Mouse (Mus musculus) limb, embryonic 14.5 days (tissue): ENCODE measurements at regions not wholly inside any gene's neighbourhood (a gene's known extent, or its start where the extent isn't known, plus 50 kb on each side); places are given as distances from the start of the nearest gene placed in this dataset.

ENCODE experiments used
- ATAC-seq: fragments of 200-750 bp; cut with Nextera tagmentation; 2 replicates; pipeline ENCODE4 v1.8.0; 2017; ENCODE audit warnings: low read depth, moderate number of reproducible peaks, moderate TSS enrichment; ENCODE audit not compliant: low FRiP score
- DNase-seq: peaks from one replicate; pipeline ENCODE4 v3.0.0-alpha.2; 2015; ENCODE audit warnings: low spot score
- H3K27ac ChIP-seq: fragments of 300-500 bp; sonication (generic); replicated peaks from 2 replicates; pipeline ENCODE4 v1.5.1; 2014; ENCODE audit warnings: low read depth, mild to moderate bottlenecking, low read length, moderate library complexity, mixed read lengths
- H3K27me3 ChIP-seq: fragments of 300-500 bp; sonication (generic); 2 replicates; pipeline ENCODE4 v1.6.1; 2014; ENCODE audit warnings: low read length, mixed read lengths; ENCODE audit not compliant: control insufficient read depth, insufficient read depth
- H3K36me3 ChIP-seq: fragments of 300-500 bp; sonication (generic); 2 replicates; pipeline ENCODE4 v1.6.1; 2014; ENCODE audit warnings: mild to moderate bottlenecking, low read length, moderate library complexity, mixed read lengths; ENCODE audit not compliant: control insufficient read depth, insufficient read depth
- H3K4me1 ChIP-seq: fragments of 300-500 bp; sonication (generic); 2 replicates; pipeline ENCODE4 v1.6.1; 2014; ENCODE audit warnings: antibody characterized with exemption, low read length, mixed read lengths; ENCODE audit not compliant: control insufficient read depth, insufficient read depth
- H3K4me2 ChIP-seq: fragments of 300-500 bp; sonication (generic); replicated peaks from 2 replicates; pipeline ENCODE4 v1.6.1; 2014; ENCODE audit warnings: low read depth, mild to moderate bottlenecking, low read length, moderate library complexity; ENCODE audit not compliant: severe bottlenecking
- H3K4me3 ChIP-seq: fragments of 300-500 bp; sonication (generic); replicated peaks from 2 replicates; pipeline ENCODE4 v1.5.1; 2014; ENCODE audit warnings: low read length
- H3K9ac ChIP-seq: fragments of 300-500 bp; sonication (generic); 2 replicates; pipeline ENCODE4 v1.6.1; 2014; ENCODE audit warnings: mild to moderate bottlenecking, low read depth, low read length, moderate library complexity; ENCODE audit not compliant: severe bottlenecking
- H3K9me3 ChIP-seq: fragments of 300-500 bp; sonication (generic); 2 replicates; pipeline ENCODE4 v1.6.1; 2016; ENCODE audit warnings: low read length; ENCODE audit not compliant: control insufficient read depth
- POLR2A ChIP-seq: fragments of 200-500 bp; IDR thresholded peaks from 2 replicates; pipeline ENCODE4 v1.8.0; 2012; ENCODE audit warnings: inconsistent platforms, mild to moderate bottlenecking, moderate library complexity, borderline replicate concordance; ENCODE audit not compliant: insufficient read depth, insufficient read length; ENCODE audit errors: extremely low read depth
- WGBS: fragments of 180-500 bp; shearing (Covaris S2); extraction: QIAGEN DNeasy Blood & Tissue Kit; methylation state at CpG from one replicate; pipeline ENCODE4 v1.1.7; 2014; 5-methylcytosine and 5-hydroxymethylcytosine counted together

GRCm38 (mm10) chr6:135636648-135637047 is 274.3 kb downstream of the Emp1 start:
- Histone ChIP-seq H3K36me3 (no peaks in the 10 kb centered on the region), H3K27ac (no peak overlapping the region), H3K4me2 (no peak overlapping the region), H3K4me3 (no peak overlapping the region), H3K27me3 (no peaks in the 10 kb centered on the region), H3K9me3 (0 out of 2 replicates have a peak, but pooled peaks cover 7% of the 10 kb centered on the region), H3K9ac (no peak overlapping the region), H3K4me1 (peaks cover 4% of the 10 kb centered on the region; the same call in 1 of the 2 replicates)
- DNase-seq (no peak), ATAC-seq (no peak)
- 53% methylated on average over 8 of the region's 8 CpGs for WGBS
- no peak for TF ChIP-seq POLR2A

GRCm38 (mm10) chr6:135642711-135643110 is 280.4 kb downstream of the Emp1 start:
- Histone ChIP-seq H3K27ac (no peak overlapping the region), H3K4me3 (no peak overlapping the region), H3K36me3 (no peaks in the 10 kb centered on the region), H3K27me3 (no peaks in the 10 kb centered on the region), H3K9me3 (0 out of 2 replicates have a peak, but pooled peaks cover 7% of the 10 kb centered on the region), H3K9ac (no peak overlapping the region), H3K4me1 (no peaks in the 10 kb centered on the region), H3K4me2 (no peak overlapping the region)
- ATAC-seq (no peak), DNase-seq (no peak)
- no peak for TF ChIP-seq POLR2A
- WGBS: 69% methylated on average over 5 of the region's 5 CpGs

- 63% methylated on average over 1 of the region's 1 CpGs for WGBS
These were observed 283.8 kb downstream of the Emp1 start for GRCm38 (mm10) chr6:135646177-135646576.

GRCm38 (mm10) chr6:135653002-135653401 is 290.7 kb downstream of the Emp1 start:
- ATAC-seq: no peak
- TF ChIP-seq POLR2A: no peak
- H3K9me3 ChIP-seq: no peaks in the 10 kb centered on the region
- WGBS: 88% methylated on average over 3 of the region's 3 CpGs
- H3K4me3 ChIP-seq: no peak overlapping the region
- no peak overlapping the region for H3K4me2 ChIP-seq
- DNase-seq: no peak
- H3K27ac ChIP-seq: no peak overlapping the region
- H3K4me1 ChIP-seq: no peaks in the 10 kb centered on the region
- H3K27me3 ChIP-seq: no peaks in the 10 kb centered on the region
- H3K36me3 ChIP-seq: no peaks in the 10 kb centered on the region
- no peak overlapping the region for H3K9ac ChIP-seq

More at GRCm38 (mm10) chr6:135646177-135646576, 283.8 kb downstream of the Emp1 start:
- ATAC-seq: no peak
- Histone ChIP-seq H3K4me1 (no peaks in the 10 kb centered on the region), H3K9ac (no peak overlapping the region), H3K27ac (no peak overlapping the region), H3K4me2 (no peak overlapping the region), H3K4me3 (no peak overlapping the region), H3K36me3 (no peaks in the 10 kb centered on the region), H3K27me3 (no peaks in the 10 kb centered on the region), H3K9me3 (0 out of 2 replicates have a peak, but pooled peaks cover 4% of the 10 kb centered on the region)
- DNase-seq: no peak
- no peak for TF ChIP-seq POLR2A

- no peak overlapping the region for H3K4me3 ChIP-seq
- H3K4me2 ChIP-seq: no peak overlapping the region
- ATAC-seq: no peak
- H3K4me1 ChIP-seq: no peaks in the 10 kb centered on the region
- no peak overlapping the region for H3K27ac ChIP-seq
- H3K9ac ChIP-seq: no peak overlapping the region
- H3K36me3 ChIP-seq: no peaks in the 10 kb centered on the region
- no peak for DNase-seq
- no peaks in the 10 kb centered on the region for H3K27me3 ChIP-seq
- TF ChIP-seq POLR2A: no peak
- H3K9me3 ChIP-seq: no peaks in the 10 kb centered on the region
- 54% methylated on average over 3 of the region's 3 CpGs for WGBS
These were observed 300.0 kb downstream of the Emp1 start for GRCm38 (mm10) chr6:135662386-135662785.
